Mouse (Mus musculus): ENCODE results near the gene Scamp3. TPM values are rescaled to one million over a fixed set of nuclear protein-coding genes. Genes with fewer than 3 reads are reported as not detected.

Scamp3 gene
- polyA plus RNA-seq, 1 experiment from 2014 or later, result 128 TPM

DNA sequence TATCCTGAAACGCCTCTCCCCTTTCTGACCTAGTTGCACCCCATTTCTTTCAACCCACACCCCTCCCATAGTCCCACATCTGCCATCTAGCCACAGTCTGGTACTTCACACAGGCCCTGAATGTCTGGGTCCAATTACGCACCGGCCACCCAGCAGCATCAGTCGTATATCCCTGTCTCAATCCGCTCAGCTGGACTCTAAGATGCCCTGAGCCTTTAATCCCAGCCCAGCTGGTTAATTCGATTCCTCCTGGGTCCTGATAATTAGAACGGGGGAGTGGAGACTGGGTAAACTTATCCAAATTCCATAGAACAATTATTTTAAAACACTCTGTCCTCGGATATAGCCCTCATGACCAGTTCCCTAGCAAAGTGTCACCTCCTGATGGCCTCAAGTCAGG lies 31.7 kb upstream of the Scamp3 start:
- Histone ChIP-seq H3K4me2 (replicated peaks) (no peak overlapping the region), H3K4me1 (replicated peaks; ENCODE audit: control insufficient read depth, insufficient read depth, low read length) (no peaks in the 10 kb centered on the region), H3K27me3 (ENCODE audit: control insufficient read depth, insufficient read depth, low read length) (0 out of 2 replicates have a peak, but pooled peaks cover 3% of the 10 kb centered on the region), H3K36me3 (replicated peaks; ENCODE audit: control insufficient read depth, insufficient read depth) (0 out of 2 replicates have a peak, but pooled peaks cover 13% of the 10 kb centered on the region), H3K9ac (no peak overlapping the region), H3K27ac (no peak overlapping the region), H3K4me3 (replicated peaks; ENCODE audit: low read length) (no peak overlapping the region), H3K9me3 (ENCODE audit: control insufficient read depth, low read length) (no peaks in the 10 kb centered on the region)
- DNase-seq (ENCODE audit: low spot score) (no peak), ATAC-seq (ENCODE audit: low FRiP score) (no peak)
- WGBS, result 49% methylated on average over 8 of the region's 8 CpGs

DNA sequence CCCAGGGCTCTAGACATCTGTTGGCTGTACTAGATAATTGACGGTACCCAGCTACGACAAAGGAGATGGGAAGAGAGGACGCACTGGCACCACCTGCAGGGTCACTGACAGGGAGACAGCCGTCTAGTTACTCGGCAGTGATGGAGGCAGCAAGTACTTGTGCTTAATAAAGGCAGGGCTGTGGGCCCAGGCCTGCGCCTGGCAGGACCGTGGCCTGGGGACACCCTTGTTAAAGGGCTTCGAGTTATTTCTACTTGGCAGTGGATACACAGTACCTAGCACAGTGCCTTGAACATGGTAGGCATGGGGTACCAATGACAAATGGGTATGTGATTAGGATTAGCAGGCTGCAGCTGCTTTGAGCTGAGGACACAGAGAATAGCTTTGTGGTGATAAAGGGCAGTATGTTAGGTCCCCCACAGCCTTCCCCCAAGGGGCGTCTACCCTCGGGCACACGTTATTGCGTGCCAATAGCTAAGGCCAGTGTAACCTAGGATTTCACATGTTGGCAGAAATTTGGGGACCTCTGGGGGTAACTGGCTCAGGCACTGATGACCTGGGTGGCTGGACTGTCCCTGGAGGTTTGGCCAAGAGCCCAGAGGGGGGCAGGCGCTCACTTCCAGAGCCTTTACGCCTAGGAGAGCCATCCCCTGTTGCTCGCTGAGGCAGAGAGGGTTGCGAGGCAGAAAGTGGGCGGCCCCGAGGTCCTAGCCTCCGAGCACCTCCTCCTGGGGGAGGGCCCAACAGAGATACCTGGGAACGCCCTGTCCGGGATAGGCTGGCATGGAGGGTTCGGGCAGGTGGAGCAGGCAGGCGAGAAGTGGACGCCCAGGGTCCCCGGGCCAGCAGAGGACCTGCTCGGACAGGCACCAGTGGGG lies 29.9 kb upstream of the Scamp3 start:
- ATAC-seq (ENCODE audit: low FRiP score) (peak; percentile 38; the same call in 1 of the 2 replicates), DNase-seq (ENCODE audit: low spot score) (no peak)
- 0 out of 2 replicates have a peak, but pooled peaks cover 3% of the 10 kb centered on the region for H3K27me3 ChIP-seq (ENCODE audit: control insufficient read depth, insufficient read depth, low read length)
- no peak overlapping the region for H3K27ac ChIP-seq
- no peak overlapping the region for H3K9ac ChIP-seq
- no peak overlapping the region for H3K4me2 ChIP-seq (replicated peaks)
- no peaks in the 10 kb centered on the region for H3K9me3 ChIP-seq (ENCODE audit: control insufficient read depth, low read length)
- no peak overlapping the region for H3K4me3 ChIP-seq (replicated peaks; ENCODE audit: low read length)
- 26% methylated on average over 26 of the region's 26 CpGs for WGBS
- H3K4me1 ChIP-seq (replicated peaks; ENCODE audit: control insufficient read depth, insufficient read depth, low read length), result no peaks in the 10 kb centered on the region
- peaks cover 27% of the 10 kb centered on the region for H3K36me3 ChIP-seq (replicated peaks; ENCODE audit: control insufficient read depth, insufficient read depth)

DNA sequence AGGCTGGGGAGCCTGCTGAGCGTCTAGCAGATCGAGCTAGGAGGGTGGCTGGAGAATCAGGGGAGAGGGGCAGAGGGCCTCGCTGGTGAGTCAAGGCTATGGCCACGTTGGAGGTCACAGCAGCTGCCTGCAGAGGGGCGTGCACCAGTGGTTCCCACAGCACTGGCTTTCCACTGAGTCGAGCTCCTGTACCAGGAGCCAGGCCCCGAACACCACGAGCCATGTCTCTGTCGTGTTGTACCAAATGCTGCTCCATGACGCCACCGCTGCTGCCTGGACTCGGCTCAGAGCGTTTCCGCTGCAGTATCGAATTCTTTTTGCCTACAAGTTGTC lies 29.3 kb upstream of the Scamp3 start:
- H3K9me3 ChIP-seq (ENCODE audit: control insufficient read depth, low read length), result no peaks in the 10 kb centered on the region
- no peak for ATAC-seq (ENCODE audit: low FRiP score)
- WGBS, result 16% methylated on average over 13 of the region's 15 CpGs

GRCm38 (mm10) chr3:89148567-89148966 lies 28.7 kb upstream of the Scamp3 start:
- no peak for ATAC-seq (ENCODE audit: low FRiP score)
- Histone ChIP-seq H3K4me3 (replicated peaks; ENCODE audit: low read length) (no peak overlapping the region), H3K27me3 (ENCODE audit: control insufficient read depth, insufficient read depth, low read length) (0 out of 2 replicates have a peak, but pooled peaks cover 3% of the 10 kb centered on the region), H3K27ac (no peak overlapping the region), H3K9ac (no peak overlapping the region), H3K36me3 (replicated peaks; ENCODE audit: control insufficient read depth, insufficient read depth) (peaks cover 31% of the 10 kb centered on the region), H3K9me3 (ENCODE audit: control insufficient read depth, low read length) (no peaks in the 10 kb centered on the region), H3K4me2 (replicated peaks) (no peak overlapping the region), H3K4me1 (replicated peaks; ENCODE audit: control insufficient read depth, insufficient read depth, low read length) (no peaks in the 10 kb centered on the region)
- 71% methylated on average over 14 of the region's 14 CpGs for WGBS
- DNase-seq (ENCODE audit: low spot score), result no peak

More for the DNA sequence above, 29.3 kb upstream of the Scamp3 start:
- H3K27ac ChIP-seq, result no peak overlapping the region
- H3K9ac ChIP-seq, result no peak overlapping the region
- DNase-seq (ENCODE audit: low spot score), result no peak
- H3K4me1 ChIP-seq (replicated peaks; ENCODE audit: control insufficient read depth, insufficient read depth, low read length), result no peaks in the 10 kb centered on the region
- no peak overlapping the region for H3K4me3 ChIP-seq (replicated peaks; ENCODE audit: low read length)
- 0 out of 2 replicates have a peak, but pooled peaks cover 3% of the 10 kb centered on the region for H3K27me3 ChIP-seq (ENCODE audit: control insufficient read depth, insufficient read depth, low read length)
- H3K4me2 ChIP-seq (replicated peaks), result no peak overlapping the region
- H3K36me3 ChIP-seq (replicated peaks; ENCODE audit: control insufficient read depth, insufficient read depth), result peaks cover 31% of the 10 kb centered on the region

GRCm38 (mm10) chr3:89152084-89152835 lies 25.0 kb upstream of the Scamp3 start:
- ATAC-seq (ENCODE audit: low FRiP score) (no peak), DNase-seq (ENCODE audit: low spot score) (no peak)
- no peak overlapping the region for H3K4me2 ChIP-seq (replicated peaks)
- H3K27ac ChIP-seq, result no peak overlapping the region
- H3K27me3 ChIP-seq (ENCODE audit: control insufficient read depth, insufficient read depth, low read length), result 0 out of 2 replicates have a peak, but pooled peaks cover 3% of the 10 kb centered on the region
- H3K4me1 ChIP-seq (replicated peaks; ENCODE audit: control insufficient read depth, insufficient read depth, low read length), result 0 out of 2 replicates have a peak, but pooled peaks cover under 1% of the 10 kb centered on the region
- H3K9ac ChIP-seq, result no peak overlapping the region
- 68% methylated on average over 17 of the region's 17 CpGs for WGBS
- H3K36me3 ChIP-seq (replicated peaks; ENCODE audit: control insufficient read depth, insufficient read depth), result peaks cover 35% of the 10 kb centered on the region
- no peak overlapping the region for H3K4me3 ChIP-seq (replicated peaks; ENCODE audit: low read length)
- no peaks in the 10 kb centered on the region for H3K9me3 ChIP-seq (ENCODE audit: control insufficient read depth, low read length)

DNA sequence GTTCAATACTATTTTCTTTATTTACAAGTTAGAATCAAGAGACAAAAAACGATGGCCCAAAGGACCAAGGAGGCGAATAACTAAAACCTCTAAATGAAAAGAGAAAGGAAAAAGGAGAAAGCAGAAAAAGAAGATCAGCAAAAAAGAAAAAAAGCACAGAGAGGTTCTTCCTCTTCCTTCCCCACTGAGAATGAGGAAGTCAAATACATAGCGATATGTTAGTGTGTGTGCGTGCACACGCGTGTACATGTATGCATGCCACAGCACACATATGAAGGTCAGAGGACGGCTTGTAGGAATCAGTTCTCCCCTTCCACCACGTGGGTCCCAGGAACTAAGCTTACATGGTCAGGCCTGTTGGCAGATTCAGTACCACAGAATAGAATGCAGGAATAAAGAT lies 20.3 kb upstream of the Scamp3 start:
- WGBS, result 92% methylated on average over 8 of the region's 8 CpGs
- ATAC-seq (ENCODE audit: low FRiP score) (no peak), DNase-seq (ENCODE audit: low spot score) (no peak)
- no peak overlapping the region for H3K27ac ChIP-seq
- no peaks in the 10 kb centered on the region for H3K9me3 ChIP-seq (ENCODE audit: control insufficient read depth, low read length)
- H3K4me2 ChIP-seq (replicated peaks), result no peak overlapping the region
- no peak overlapping the region for H3K9ac ChIP-seq
- no peak overlapping the region for H3K4me3 ChIP-seq (replicated peaks; ENCODE audit: low read length)
- peaks cover 22% of the 10 kb centered on the region; the same call in 1 of the 2 replicates for H3K4me1 ChIP-seq (replicated peaks; ENCODE audit: control insufficient read depth, insufficient read depth, low read length)
- peaks cover 12% of the 10 kb centered on the region; the same call in 1 of the 2 replicates for H3K36me3 ChIP-seq (replicated peaks; ENCODE audit: control insufficient read depth, insufficient read depth)
- no peaks in the 10 kb centered on the region for H3K27me3 ChIP-seq (ENCODE audit: control insufficient read depth, insufficient read depth, low read length)

DNA sequence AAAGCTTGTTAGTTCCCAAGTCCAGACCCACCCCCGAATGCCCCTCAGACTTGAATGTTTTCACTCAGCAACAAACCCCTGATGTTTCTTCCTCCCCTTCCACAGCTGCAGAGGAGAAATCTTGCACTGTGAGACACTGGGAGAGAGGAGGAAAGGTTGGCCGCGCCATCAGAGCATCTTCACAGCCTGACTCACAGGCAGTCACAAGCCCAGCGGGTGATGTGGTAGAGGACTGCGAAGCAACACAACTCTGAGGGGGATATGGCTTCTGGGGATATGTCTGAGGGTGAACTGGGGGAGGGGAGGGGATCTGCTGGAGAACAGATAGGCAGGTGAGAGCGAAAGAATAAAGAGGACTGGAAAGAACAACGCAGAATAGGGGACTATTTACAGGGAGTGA lies 18.6 kb upstream of the Scamp3 start:
- no peak for DNase-seq (ENCODE audit: low spot score)
- WGBS, result 16% methylated on average over 7 of the region's 7 CpGs
- Histone ChIP-seq H3K4me2 (replicated peaks) (peak overlapping the region; percentile 93), H3K9me3 (ENCODE audit: control insufficient read depth, low read length) (no peaks in the 10 kb centered on the region), H3K36me3 (replicated peaks; ENCODE audit: control insufficient read depth, insufficient read depth) (peaks cover 3% of the 10 kb centered on the region; the same call in 1 of the 2 replicates), H3K27me3 (ENCODE audit: control insufficient read depth, insufficient read depth, low read length) (no peaks in the 10 kb centered on the region), H3K27ac (peak overlapping the region; percentile 38; the same call in 1 of the 2 replicates), H3K9ac (peak overlapping the region; percentile 86), H3K4me3 (replicated peaks; ENCODE audit: low read length) (peak overlapping the region; percentile 93), H3K4me1 (replicated peaks; ENCODE audit: control insufficient read depth, insufficient read depth, low read length) (peaks cover 23% of the 10 kb centered on the region; the same call in 1 of the 2 replicates)
- no peak for ATAC-seq (ENCODE audit: low FRiP score)

GRCm38 (mm10) chr3:89159211-89159610 lies 18.1 kb upstream of the Scamp3 start:
- peaks cover 3% of the 10 kb centered on the region; the same call in 1 of the 2 replicates for H3K36me3 ChIP-seq (replicated peaks; ENCODE audit: control insufficient read depth, insufficient read depth)
- peak overlapping the region; percentile 72; the same call in 1 of the 2 replicates for H3K27ac ChIP-seq
- peak overlapping the region; percentile 93 for H3K4me3 ChIP-seq (replicated peaks; ENCODE audit: low read length)
- H3K27me3 ChIP-seq (ENCODE audit: control insufficient read depth, insufficient read depth, low read length), result no peaks in the 10 kb centered on the region
- peak overlapping the region; percentile 86 for H3K9ac ChIP-seq
- 1% methylated on average over 13 of the region's 13 CpGs for WGBS
- H3K9me3 ChIP-seq (ENCODE audit: control insufficient read depth, low read length), result no peaks in the 10 kb centered on the region
- DNase-seq (ENCODE audit: low spot score) (peak; percentile 27), ATAC-seq (ENCODE audit: low FRiP score) (0 out of 2 replicates have a peak, but pooled peaks have one; percentile 21)
- peaks cover 28% of the 10 kb centered on the region; the same call in 1 of the 2 replicates for H3K4me1 ChIP-seq (replicated peaks; ENCODE audit: control insufficient read depth, insufficient read depth, low read length)
- peak overlapping the region; percentile 93 for H3K4me2 ChIP-seq (replicated peaks)
